In genomic region chr2:91526294-91527146, GRCm38 (mm10) we compare ENCODE assay signal across 7 mouse cellular contexts. TPM values are rescaled to one million over a fixed set of nuclear protein-coding genes. Genes with fewer than 3 reads are reported as not detected.
DNase-seq lines count a peak whose midpoint lies in the region; ATAC-seq lines count a peak whose summit lies in the region.

Ckap5 (plus strand) TSS chr2:91526762.

- peak; percentile 95 for DNase-seq in adrenal gland, postnatal 14 days
- DNase-seq in embryonic facial prominence, embryonic 11.5 days (ENCODE audit: low spot score): peak; percentile 97
- DNase-seq in kidney, adult 11 months: peak; percentile 94
- DNase-seq in limb, embryonic 10.5 days (ENCODE audit: low spot score): peak; percentile 98
- peak; percentile 86 for DNase-seq in spleen, adult 12 weeks (ENCODE audit: low spot score)

- no peaks in the 10 kb centered on the region for H3K9me3 ChIP-seq in embryonic facial prominence, embryonic 11.5 days (replicated peaks; ENCODE audit: control insufficient read depth, low read length)
- H3K9me3 ChIP-seq in limb, embryonic 10.5 days (replicated peaks): 0 out of 2 replicates have a peak, but pooled peaks cover 2% of the 10 kb centered on the region
- no peaks in the 10 kb centered on the region for H3K9me3 ChIP-seq in midbrain, embryonic 13.5 days

- ATAC-seq in embryonic facial prominence, embryonic 11.5 days (replicated peaks; ENCODE audit: insufficient number of reproducible peaks, low FRiP score, low TSS enrichment, low read depth): peak; percentile 99
- peak; percentile 100 for ATAC-seq in granulocyte monocyte progenitor cell, adult 5-6 weeks (replicated peaks; ENCODE audit: poor library complexity, severe bottlenecking)
- peak; percentile 99 for ATAC-seq in midbrain, embryonic 13.5 days

- no peaks in the 10 kb centered on the region for H3K27me3 ChIP-seq in embryonic facial prominence, embryonic 11.5 days (ENCODE audit: control insufficient read depth, insufficient read depth, low read length)
- H3K27me3 ChIP-seq in limb, embryonic 10.5 days (ENCODE audit: low read depth, poor library complexity, severe bottlenecking): no peaks in the 10 kb centered on the region
- H3K27me3 ChIP-seq in midbrain, embryonic 13.5 days: no peaks in the 10 kb centered on the region

- H3K36me3 ChIP-seq in embryonic facial prominence, embryonic 11.5 days (replicated peaks; ENCODE audit: control insufficient read depth, insufficient read depth, low read depth, low read length): peaks cover 3% of the 10 kb centered on the region; the same call in 1 of the 2 replicates
- H3K36me3 ChIP-seq in limb, embryonic 10.5 days: peaks cover 35% of the 10 kb centered on the region
- H3K36me3 ChIP-seq in midbrain, embryonic 13.5 days: peaks cover 11% of the 10 kb centered on the region

- H3K27ac ChIP-seq in embryonic facial prominence, embryonic 11.5 days (replicated peaks; ENCODE audit: low read depth, low read length): peak within 1 kb of the TSS; percentile 83
- H3K27ac ChIP-seq in limb, embryonic 10.5 days: peak within 1 kb of the TSS; percentile 99
- peak within 1 kb of the TSS; percentile 75 for H3K27ac ChIP-seq in midbrain, embryonic 13.5 days

- no peaks in the 10 kb centered on the region for H3K4me1 ChIP-seq in embryonic facial prominence, embryonic 11.5 days (ENCODE audit: control insufficient read depth, insufficient read depth, low read length)
- H3K4me1 ChIP-seq in limb, embryonic 10.5 days: peaks cover 7% of the 10 kb centered on the region
- peaks cover 9% of the 10 kb centered on the region for H3K4me1 ChIP-seq in midbrain, embryonic 13.5 days (replicated peaks)

- H3K4me3 ChIP-seq in embryonic facial prominence, embryonic 11.5 days (ENCODE audit: low read depth, low read length): peak within 1 kb of the TSS; percentile 96
- H3K4me3 ChIP-seq in limb, embryonic 10.5 days: peak within 1 kb of the TSS; percentile 100
- H3K4me3 ChIP-seq in midbrain, embryonic 13.5 days (replicated peaks): peak within 1 kb of the TSS; percentile 87

- peak within 1 kb of the TSS; percentile 95 for H3K9ac ChIP-seq in embryonic facial prominence, embryonic 11.5 days (replicated peaks; ENCODE audit: low read length)
- H3K9ac ChIP-seq in midbrain, embryonic 13.5 days (replicated peaks): peak within 1 kb of the TSS; percentile 92

- H3K4me2 ChIP-seq in embryonic facial prominence, embryonic 11.5 days (ENCODE audit: low read depth, low read length): peak within 1 kb of the TSS; percentile 43
- H3K4me2 ChIP-seq in midbrain, embryonic 13.5 days (replicated peaks): peak within 1 kb of the TSS; percentile 79

- WGBS in embryonic facial prominence, embryonic 11.5 days: under 1% methylated on average over 62 of the region's 64 CpGs
- 1% methylated on average over 64 of the region's 64 CpGs for WGBS in limb, embryonic 10.5 days
- under 1% methylated on average over 64 of the region's 64 CpGs for WGBS in midbrain, embryonic 13.5 days

RNA-seq across cellular contexts. Expression of gene Ckap5, which starts in this region (rescaled TPM):
- 45.3 and 52.8 TPM in 2 replicates for total RNA-seq in adrenal gland, postnatal 14 days (2021)
- polyA plus RNA-seq in embryonic facial prominence, embryonic 11.5 days (2014; fragmentation: Nextera tagmentation; extraction: Ambion mirVana): 109 and 123 TPM in 2 replicates
- total RNA-seq in granulocyte monocyte progenitor cell, adult 5-6 weeks (2014; fragmentation: Nextera tagmentation): 44.9 and 84.2 TPM in 2 replicates
- total RNA-seq in granulocyte monocyte progenitor cell, adult 5-6 weeks (2017): 80.5 and 87.9 TPM in 2 replicates
- 109 and 127 TPM in 2 replicates for polyA plus RNA-seq in limb, embryonic 10.5 days (2016; fragmentation: Nextera tagmentation; extraction: Ambion mirVana)
- 149 and 153 TPM in 2 replicates for polyA plus RNA-seq in midbrain, embryonic 13.5 days (2015; fragmentation: Nextera tagmentation; extraction: Ambion mirVana)

Comparison
In these comparisons a context has a peak if more than half of its experiments do, and no peak if none do; other contexts are left out.
1. Peak in every context shown above with its lines: DNase-seq, ATAC-seq, H3K4me3 ChIP-seq and H3K27ac ChIP-seq.